Mouse (Mus musculus) megakaryocyte, embryonic 14.5 days (primary cell): ENCODE measurements around the gene Usb1.

ENCODE experiments used
- FLI1 ChIP-seq: IDR thresholded peaks from 2 replicates; pipeline ENCODE4 v1.6.1; 2012; ENCODE audit warnings: low read length, inconsistent platforms, mixed read lengths
- GATA1 ChIP-seq: IDR thresholded peaks from 3 replicates; pipeline ENCODE4 v1.6.1; 2012; ENCODE audit warnings: mixed read lengths, low read length, inconsistent platforms, borderline replicate concordance

DNA sequence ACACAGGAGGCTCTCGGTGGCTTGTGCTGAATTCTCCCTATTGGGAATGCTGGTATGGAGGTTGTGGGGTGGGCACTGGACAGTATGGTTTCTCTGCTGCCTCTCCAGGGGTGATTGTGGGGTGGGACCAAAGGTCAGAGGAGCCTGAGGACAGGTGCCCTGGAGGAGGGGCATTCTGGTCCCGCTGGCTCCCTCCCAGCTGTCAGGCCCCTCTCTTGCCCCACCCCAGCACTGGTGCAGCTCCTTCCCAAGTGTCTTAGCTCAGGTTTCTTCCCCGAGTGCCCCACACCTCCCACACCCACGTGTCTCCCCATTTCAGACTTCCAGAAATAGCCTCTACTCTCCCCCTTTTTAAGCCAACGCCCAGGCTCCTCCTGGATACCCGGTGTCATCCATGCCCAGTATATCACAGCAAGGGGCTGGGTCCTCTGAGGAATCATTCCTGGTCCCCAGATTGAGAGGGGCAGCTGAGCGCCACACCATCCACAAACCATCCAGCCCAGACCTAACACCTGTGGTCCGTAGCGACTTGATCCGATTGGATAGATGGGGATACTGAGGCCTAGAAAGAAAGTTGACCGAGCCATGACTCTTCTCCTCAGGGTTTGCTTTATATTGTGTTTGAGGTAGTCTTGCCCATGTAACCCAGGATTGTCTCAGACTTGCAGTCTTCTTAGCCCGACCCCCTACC, 44.4 kb downstream of the Usb1 start:
- TF ChIP-seq FLI1 (no peak), GATA1 (no peak)
